Mouse (Mus musculus) kidney, adult 2 months (tissue): ENCODE data around the gene Btbd1. TPM values are rescaled to one million over a fixed set of nuclear protein-coding genes. Genes with fewer than 3 reads are reported as not detected.

ENCODE experiments used
- DNase-seq: peaks from one replicate; pipeline ENCODE4 v3.0.0; 2021
- H3K27ac ChIP-seq: fragments of 200-500 bp; 2 replicates; pipeline ENCODE4 v1.5.1; 2012; ENCODE audit warnings: low read depth, low read length, control low read depth, inconsistent platforms; ENCODE audit not compliant: insufficient read depth
- H3K27me3 ChIP-seq: fragments of 200-500 bp; replicated peaks from 2 replicates; pipeline ENCODE4 v1.6.1; 2012; ENCODE audit warnings: mild to moderate bottlenecking, moderate library complexity, low read length, inconsistent platforms; ENCODE audit not compliant: control insufficient read depth, insufficient read depth
- H3K36me3 ChIP-seq: fragments of 200-500 bp; 2 replicates; pipeline ENCODE4 v1.6.1; 2012; ENCODE audit warnings: mild to moderate bottlenecking, moderate library complexity, low read length, inconsistent platforms; ENCODE audit not compliant: control insufficient read depth, insufficient read depth
- H3K4me1 ChIP-seq: fragments of 200-500 bp; 2 replicates; pipeline ENCODE4 v1.6.1; 2011; ENCODE audit warnings: low read length; ENCODE audit not compliant: control insufficient read depth, insufficient read depth
- H3K4me3 ChIP-seq: fragments of 200-500 bp; 2 replicates; pipeline ENCODE4 v1.5.1; 2011; ENCODE audit warnings: mild to moderate bottlenecking, low read depth, low read length, control low read depth; ENCODE audit not compliant: insufficient read depth
- CTCF ChIP-seq: fragments of 200-500 bp; conservative IDR thresholded peaks from 2 replicates; pipeline ENCODE4 v1.5.1; 2011; ENCODE audit warnings: low read depth, mild to moderate bottlenecking, control low read depth, low read length, moderate library complexity, mixed read lengths; ENCODE audit not compliant: insufficient read depth, insufficient read length
- POLR2A ChIP-seq: fragments of 200-500 bp; IDR thresholded peaks from one replicate; pipeline ENCODE4 v1.6.1; 2011; ENCODE audit warnings: low read depth, low read length, control low read depth
- WGBS: fragments of 180-500 bp; shearing (Covaris S2); methylation state at CpG from one replicate; pipeline ENCODE4 v1.1.7; 2018; 5-methylcytosine and 5-hydroxymethylcytosine counted together
- polyA plus RNA-seq: library from polyadenylated mRNA; depleted of rRNA; stranded (reverse); fragments of >200 nt; gene quantifications from 2 replicates; pipeline ENCODE4 v1.2.3, GENCODE M21; 2012

The Btbd1 gene
- polyA plus RNA-seq, 1 experiment: 28.1 TPM

DNA sequence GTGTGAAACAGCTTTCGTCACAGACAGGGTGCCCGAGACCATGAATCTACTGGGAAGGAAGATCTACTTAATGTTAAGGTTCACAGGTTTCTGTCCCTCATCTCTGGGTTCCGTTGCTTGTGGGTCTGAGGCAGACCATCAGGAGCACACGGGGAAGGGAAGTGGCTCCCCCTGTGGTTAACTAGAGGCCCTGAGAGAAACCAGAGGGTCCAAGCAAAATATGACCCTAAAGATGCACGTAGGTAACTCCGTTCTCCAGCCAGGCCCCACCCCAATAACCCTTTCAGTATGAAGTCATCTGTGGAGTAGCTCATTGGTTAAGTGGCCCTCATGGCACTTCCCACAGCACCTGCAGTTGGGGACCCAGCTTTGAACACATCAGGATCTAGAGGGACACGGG lies 20.4 kb upstream of the Btbd1 start:
- H3K27me3 ChIP-seq: no peaks in the 10 kb centered on the region
- 91% methylated on average over 7 of the region's 7 CpGs for whole genome bisulfite sequencing
- no peak for TF ChIP-seq CTCF
- TF ChIP-seq POLR2A: no peak
- peaks cover 3% of the 10 kb centered on the region; the same call in 1 of the 2 replicates for H3K4me1 ChIP-seq
- no peaks in the 10 kb centered on the region for H3K36me3 ChIP-seq
- no peak overlapping the region for H3K27ac ChIP-seq
- DNase-seq: no peak
- no peak overlapping the region for H3K4me3 ChIP-seq

- H3K4me3 ChIP-seq: no peak overlapping the region
- H3K4me1 ChIP-seq: peaks cover 3% of the 10 kb centered on the region; the same call in 1 of the 2 replicates
- TF ChIP-seq CTCF: no peak
- TF ChIP-seq POLR2A: no peak
- no peaks in the 10 kb centered on the region for H3K27me3 ChIP-seq
- no peak overlapping the region for H3K27ac ChIP-seq
- no peak for DNase-seq
- no peaks in the 10 kb centered on the region for H3K36me3 ChIP-seq
- WGBS: 88% methylated on average over 5 of the region's 5 CpGs
Measured at GRCm38 (mm10) chr7:81849214-81849613, 20.0 kb upstream of the Btbd1 start.

DNA sequence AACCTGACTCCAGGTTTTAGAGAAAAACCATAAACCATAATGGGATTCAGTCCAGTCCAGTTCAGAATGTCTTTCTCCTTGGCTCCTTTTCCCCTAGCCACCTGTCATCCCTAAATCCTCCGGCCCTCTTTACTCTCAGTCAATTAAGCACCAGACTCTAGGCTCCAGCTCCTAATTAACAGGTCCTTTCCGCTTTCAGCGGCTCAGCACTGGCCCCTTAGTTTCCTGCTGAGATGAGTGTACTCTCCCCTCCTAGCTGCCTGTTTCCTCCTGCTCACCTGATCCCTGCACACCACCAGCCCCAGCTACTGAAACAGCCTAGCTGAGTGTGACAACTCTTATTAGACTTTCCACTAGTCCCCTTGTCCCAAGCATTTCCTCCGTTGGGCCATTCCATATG lies 18.5 kb upstream of the Btbd1 start:
- H3K4me3 ChIP-seq: no peak overlapping the region
- 50% methylated on average over 4 of the region's 4 CpGs for WGBS
- no peak for TF ChIP-seq CTCF
- TF ChIP-seq POLR2A: no peak
- H3K27me3 ChIP-seq: no peaks in the 10 kb centered on the region
- peaks cover 3% of the 10 kb centered on the region; the same call in 1 of the 2 replicates for H3K4me1 ChIP-seq
- H3K36me3 ChIP-seq: no peaks in the 10 kb centered on the region
- H3K27ac ChIP-seq: no peak overlapping the region
- DNase-seq: no peak

GRCm38 (mm10) chr7:81847010-81847409 lies 17.8 kb upstream of the Btbd1 start:
- whole genome bisulfite sequencing: 55% methylated on average over 8 of the region's 8 CpGs
- no peak for TF ChIP-seq CTCF
- no peak for TF ChIP-seq POLR2A
- Histone ChIP-seq H3K27ac (no peak overlapping the region), H3K4me3 (no peak overlapping the region), H3K4me1 (peaks cover 3% of the 10 kb centered on the region; the same call in 1 of the 2 replicates), H3K36me3 (no peaks in the 10 kb centered on the region), H3K27me3 (no peaks in the 10 kb centered on the region)
- no peak for DNase-seq

- no peak for TF ChIP-seq CTCF
- TF ChIP-seq POLR2A: no peak
- DNase-seq: no peak
Measured at GRCm38 (mm10) chr7:81846008-81846407, 16.8 kb upstream of the Btbd1 start.

GRCm38 (mm10) chr7:81845313-81845712 lies 16.1 kb upstream of the Btbd1 start:
- no peaks in the 10 kb centered on the region for H3K27me3 ChIP-seq
- H3K27ac ChIP-seq: no peak overlapping the region
- H3K4me1 ChIP-seq: no peaks in the 10 kb centered on the region
- no peak for DNase-seq
- no peak for TF ChIP-seq POLR2A
- no peak for TF ChIP-seq CTCF
- no peak overlapping the region for H3K4me3 ChIP-seq
- WGBS: 72% methylated on average over 3 of the region's 3 CpGs
- H3K36me3 ChIP-seq: no peaks in the 10 kb centered on the region

More at GRCm38 (mm10) chr7:81846008-81846407, 16.8 kb upstream of the Btbd1 start:
- Histone ChIP-seq H3K4me3 (no peak overlapping the region), H3K27me3 (no peaks in the 10 kb centered on the region), H3K4me1 (no peaks in the 10 kb centered on the region), H3K27ac (no peak overlapping the region), H3K36me3 (no peaks in the 10 kb centered on the region)
- WGBS: 79% methylated on average over 8 of the region's 8 CpGs

- no peaks in the 10 kb centered on the region for H3K27me3 ChIP-seq
- no peak for DNase-seq
- no peak overlapping the region for H3K27ac ChIP-seq
- no peak overlapping the region for H3K4me3 ChIP-seq
- TF ChIP-seq POLR2A (no peak), CTCF (no peak)
- H3K4me1 ChIP-seq: no peaks in the 10 kb centered on the region
- 73% methylated on average over 11 of the region's 11 CpGs for WGBS
- no peaks in the 10 kb centered on the region for H3K36me3 ChIP-seq
Measured at GRCm38 (mm10) chr7:81844801-81845200, 15.6 kb upstream of the Btbd1 start.
